Mouse (Mus musculus): ENCODE measurements around the gene Pigp. TPM values are rescaled to one million over a fixed set of nuclear protein-coding genes. Genes with fewer than 3 reads are reported as not detected.
"Not testable (repeated sequence)": the region's sequence is repeated elsewhere in the genome, so short reads cannot be mapped to it uniquely, and the experiment has no call there.

The Pigp gene
- polyA plus RNA-seq, 1 experiment from 2014 or later, result 55.5 TPM

- H3K4me1 ChIP-seq (replicated peaks), result peaks cover 17% of the 10 kb centered on the region
- 18% methylated on average over 3 of the region's 3 CpGs for WGBS (ENCODE audit: insufficient replicate concordance)
- no peaks in the 10 kb centered on the region for H3K27me3 ChIP-seq
- H3K9ac ChIP-seq, result no peak overlapping the region
- H3K4me3 ChIP-seq (replicated peaks), result no peak overlapping the region
- no peak overlapping the region for H3K4me2 ChIP-seq
- H3K9me3 ChIP-seq (replicated peaks), result no peaks in the 10 kb centered on the region
- peak; percentile 84 for ATAC-seq (ENCODE audit: low read depth)
- no peaks in the 10 kb centered on the region for H3K36me3 ChIP-seq
- no peak for DNase-seq
- H3K27ac ChIP-seq, result no peak overlapping the region
Observed at GRCm38 (mm10) chr16:94358091-94358490, 13.6 kb downstream of the Pigp start.

GRCm38 (mm10) chr16:94356776-94357494, 14.7 kb downstream of the Pigp start:
- Histone ChIP-seq H3K27me3 (no peaks in the 10 kb centered on the region), H3K27ac (no peak overlapping the region), H3K4me2 (no peak overlapping the region), H3K4me1 (replicated peaks) (peaks cover 11% of the 10 kb centered on the region), H3K9me3 (replicated peaks) (no peaks in the 10 kb centered on the region), H3K36me3 (no peaks in the 10 kb centered on the region), H3K4me3 (replicated peaks) (no peak overlapping the region), H3K9ac (no peak overlapping the region)
- no peak for DNase-seq
- no peak for ATAC-seq (ENCODE audit: low read depth)
- 66% methylated on average over 11 of the region's 11 CpGs for WGBS (ENCODE audit: insufficient replicate concordance)

DNA sequence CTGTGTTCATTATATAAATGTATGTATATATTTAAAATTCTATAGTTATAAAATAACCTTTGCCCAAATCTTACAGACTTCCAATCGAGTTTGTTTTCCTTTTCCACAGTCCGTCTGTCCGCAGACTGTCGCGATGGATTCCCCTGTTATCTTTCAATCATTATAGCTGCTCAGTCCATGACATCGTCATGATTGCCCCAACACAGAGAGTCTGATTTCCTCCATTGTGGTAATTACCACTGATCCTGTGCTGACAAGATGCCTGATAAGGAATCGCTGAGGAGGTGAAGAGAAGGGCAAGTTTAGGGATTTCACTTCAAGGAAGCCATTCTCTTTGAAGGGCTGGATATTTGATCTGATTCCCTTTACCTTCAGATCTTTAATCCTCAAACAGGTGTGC, 15.6 kb downstream of the Pigp start:
- DNase-seq (no peak), ATAC-seq (ENCODE audit: low read depth) (no peak)
- no peaks in the 10 kb centered on the region for H3K9me3 ChIP-seq (replicated peaks)
- H3K36me3 ChIP-seq, result no peaks in the 10 kb centered on the region
- H3K9ac ChIP-seq, result no peak overlapping the region
- H3K4me1 ChIP-seq (replicated peaks), result peaks cover 11% of the 10 kb centered on the region
- no peaks in the 10 kb centered on the region for H3K27me3 ChIP-seq
- H3K4me2 ChIP-seq, result no peak overlapping the region
- H3K27ac ChIP-seq, result no peak overlapping the region
- WGBS (ENCODE audit: insufficient replicate concordance), result 33% methylated on average over 7 of the region's 7 CpGs
- H3K4me3 ChIP-seq (replicated peaks), result no peak overlapping the region

DNA sequence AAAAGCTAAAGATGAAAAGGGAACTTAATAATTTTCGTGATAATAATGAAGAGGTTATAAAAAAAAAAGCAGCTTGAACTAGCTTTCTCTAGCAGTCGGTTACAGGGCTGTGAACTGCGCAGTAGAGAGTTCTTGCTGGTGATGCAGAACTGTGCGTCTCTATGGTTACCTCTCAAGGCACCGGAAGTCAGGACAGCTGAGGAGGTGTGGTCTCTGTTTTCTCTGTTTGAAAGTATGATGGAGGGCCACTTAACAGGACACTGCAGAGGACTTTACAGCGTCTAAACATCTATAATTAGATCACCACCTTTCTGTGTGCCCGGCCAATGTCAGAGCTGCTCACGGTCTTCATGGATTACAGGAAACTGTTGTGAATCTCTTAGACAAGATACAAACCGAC, 17.2 kb downstream of the Pigp start:
- Histone ChIP-seq H3K27ac (no peak overlapping the region), H3K36me3 (no peaks in the 10 kb centered on the region), H3K9ac (no peak overlapping the region), H3K4me1 (replicated peaks) (peaks cover 14% of the 10 kb centered on the region), H3K4me2 (no peak overlapping the region), H3K4me3 (replicated peaks) (no peak overlapping the region), H3K27me3 (no peaks in the 10 kb centered on the region), H3K9me3 (replicated peaks) (no peaks in the 10 kb centered on the region)
- DNase-seq, result no peak
- 28% methylated on average over 9 of the region's 9 CpGs for WGBS (ENCODE audit: insufficient replicate concordance)
- ATAC-seq (ENCODE audit: low read depth), result no peak

GRCm38 (mm10) chr16:94350287-94350677, 21.4 kb downstream of the Pigp start:
- DNase-seq (no peak), ATAC-seq (ENCODE audit: low read depth) (no peak)
- H3K4me3 ChIP-seq (replicated peaks), result no peak overlapping the region
- WGBS (ENCODE audit: insufficient replicate concordance), result 69% methylated on average over 10 of the region's 10 CpGs
- no peaks in the 10 kb centered on the region for H3K27me3 ChIP-seq
- H3K4me1 ChIP-seq (replicated peaks), result peaks cover 3% of the 10 kb centered on the region; the same call in 1 of the 2 replicates
- H3K9ac ChIP-seq, result no peak overlapping the region
- H3K9me3 ChIP-seq (replicated peaks), result no peaks in the 10 kb centered on the region
- H3K4me2 ChIP-seq, result no peak overlapping the region
- H3K36me3 ChIP-seq, result no peaks in the 10 kb centered on the region
- no peak overlapping the region for H3K27ac ChIP-seq

- Histone ChIP-seq H3K9me3 (replicated peaks) (no peaks in the 10 kb centered on the region), H3K27ac (no peak overlapping the region), H3K9ac (no peak overlapping the region), H3K36me3 (no peaks in the 10 kb centered on the region), H3K4me2 (no peak overlapping the region), H3K27me3 (no peaks in the 10 kb centered on the region), H3K4me3 (replicated peaks) (no peak overlapping the region), H3K4me1 (replicated peaks) (peaks cover 3% of the 10 kb centered on the region; the same call in 1 of the 2 replicates)
- no peak for ATAC-seq (ENCODE audit: low read depth)
- DNase-seq, result no peak
- WGBS (ENCODE audit: insufficient replicate concordance), result 54% methylated on average over 11 of the region's 11 CpGs
Observed at GRCm38 (mm10) chr16:94349588-94350286, 21.9 kb downstream of the Pigp start.

GRCm38 (mm10) chr16:94348779-94349178, 22.9 kb downstream of the Pigp start:
- no peaks in the 10 kb centered on the region for H3K9me3 ChIP-seq (replicated peaks)
- H3K27ac ChIP-seq, result no peak overlapping the region
- ATAC-seq (ENCODE audit: low read depth) (no peak), DNase-seq (no peak)
- H3K27me3 ChIP-seq, result no peaks in the 10 kb centered on the region
- H3K36me3 ChIP-seq, result no peaks in the 10 kb centered on the region
- no peak overlapping the region for H3K4me3 ChIP-seq (replicated peaks)
- WGBS (ENCODE audit: insufficient replicate concordance), result 77% methylated on average over 2 of the region's 2 CpGs
- no peak overlapping the region for H3K9ac ChIP-seq
- H3K4me1 ChIP-seq (replicated peaks), result peaks cover 3% of the 10 kb centered on the region; the same call in 1 of the 2 replicates
- no peak overlapping the region for H3K4me2 ChIP-seq

- no peak for DNase-seq
- H3K9ac ChIP-seq, result no peak overlapping the region
- no peak overlapping the region for H3K4me3 ChIP-seq (replicated peaks)
- H3K9me3 ChIP-seq (replicated peaks), result no peaks in the 10 kb centered on the region
- no peaks in the 10 kb centered on the region for H3K27me3 ChIP-seq
- H3K36me3 ChIP-seq, result no peaks in the 10 kb centered on the region
- peaks cover 3% of the 10 kb centered on the region; the same call in 1 of the 2 replicates for H3K4me1 ChIP-seq (replicated peaks)
- no peak overlapping the region for H3K4me2 ChIP-seq
- WGBS (ENCODE audit: insufficient replicate concordance), result 59% methylated on average over 7 of the region's 7 CpGs
- no peak for ATAC-seq (ENCODE audit: low read depth)
- H3K27ac ChIP-seq, result no peak overlapping the region
Observed at GRCm38 (mm10) chr16:94347080-94347731, 24.4 kb downstream of the Pigp start.

GRCm38 (mm10) chr16:94345733-94346132, 25.9 kb downstream of the Pigp start:
- DNase-seq (no peak), ATAC-seq (ENCODE audit: low read depth) (no peak)
- Histone ChIP-seq H3K27me3 (no peaks in the 10 kb centered on the region), H3K36me3 (no peaks in the 10 kb centered on the region), H3K9me3 (replicated peaks) (no peaks in the 10 kb centered on the region), H3K9ac (no peak overlapping the region), H3K4me1 (replicated peaks) (no peaks in the 10 kb centered on the region), H3K4me2 (no peak overlapping the region), H3K4me3 (replicated peaks) (no peak overlapping the region), H3K27ac (no peak overlapping the region)
- 55% methylated on average over 1 of the region's 1 CpGs for WGBS (ENCODE audit: insufficient replicate concordance)

- not testable (repeated sequence) for H3K9ac ChIP-seq
Observed at GRCm38 (mm10) chr16:94339164-94340160, 32.2 kb downstream of the Pigp start.

More at GRCm38 (mm10) chr16:94339164-94340160, 32.2 kb downstream of the Pigp start:
- not testable (repeated sequence) for H3K4me1 ChIP-seq (replicated peaks); H3K27ac ChIP-seq; H3K4me2 ChIP-seq; H3K36me3 ChIP-seq; H3K9me3 ChIP-seq (replicated peaks); ATAC-seq (ENCODE audit: low read depth); H3K27me3 ChIP-seq; DNase-seq; H3K4me3 ChIP-seq (replicated peaks)
- WGBS (ENCODE audit: insufficient replicate concordance), result 79% methylated on average over 22 of the region's 22 CpGs
